Mouse (Mus musculus) A20 (cell line): Measurements from ENCODE around the gene Gtf2ird1.
"Not testable (repeated sequence)": the region's sequence is repeated elsewhere in the genome, so short reads cannot be mapped to it uniquely, and the experiment has no call there.

Experiments
- DNase-seq: peaks from one replicate; pipeline ENCODE4 v3.0.0-alpha.2; 2011; ENCODE audit warnings: low read depth, low spot score

The Gtf2ird1 gene

GRCm38 (mm10) chr5:134345449-134345848 is 111.1 kb downstream of the Gtf2ird1 start:
- peak; percentile 85 for DNase-seq

GRCm38 (mm10) chr5:134344076-134344475 is 112.4 kb downstream of the Gtf2ird1 start:
- no peak for DNase-seq

- DNase-seq, result not testable (repeated sequence)
Observed at GRCm38 (mm10) chr5:134343530-134343929, 113.0 kb downstream of the Gtf2ird1 start.

- DNase-seq, result peak; percentile 4
Observed at GRCm38 (mm10) chr5:134342503-134343205, 113.9 kb downstream of the Gtf2ird1 start.

GRCm38 (mm10) chr5:134341721-134342120 is 114.8 kb downstream of the Gtf2ird1 start:
- DNase-seq, result peak; percentile 4

- peak; percentile 70 for DNase-seq
Observed at GRCm38 (mm10) chr5:134341321-134341720, 115.2 kb downstream of the Gtf2ird1 start.

GRCm38 (mm10) chr5:134340101-134340522 is 116.4 kb downstream of the Gtf2ird1 start:
- DNase-seq, result no peak

GRCm38 (mm10) chr5:134337012-134337411 is 119.5 kb downstream of the Gtf2ird1 start:
- DNase-seq, result not testable (repeated sequence)

- DNase-seq, result peak; percentile 94
Observed at GRCm38 (mm10) chr5:134332743-134333142, 123.8 kb downstream of the Gtf2ird1 start.

- peak; percentile 92 for DNase-seq
Observed at GRCm38 (mm10) chr5:134330082-134330481, 126.4 kb downstream of the Gtf2ird1 start.

- peak; percentile 73 for DNase-seq
Observed at GRCm38 (mm10) chr5:134329311-134329710, 127.2 kb downstream of the Gtf2ird1 start.

- DNase-seq, result no peak
Observed at GRCm38 (mm10) chr5:134328482-134329001, 128.0 kb downstream of the Gtf2ird1 start.

- peak; percentile 46 for DNase-seq
Observed at GRCm38 (mm10) chr5:134325856-134326566, 130.5 kb downstream of the Gtf2ird1 start.

- peak; percentile 67 for DNase-seq
Observed at GRCm38 (mm10) chr5:134323869-134324268, 132.6 kb downstream of the Gtf2ird1 start.

GRCm38 (mm10) chr5:134323311-134323710 is 133.2 kb downstream of the Gtf2ird1 start:
- DNase-seq, result no peak

GRCm38 (mm10) chr5:134322355-134322754 is 134.2 kb downstream of the Gtf2ird1 start:
- DNase-seq, result no peak

GRCm38 (mm10) chr5:134321699-134322098 is 134.8 kb downstream of the Gtf2ird1 start:
- DNase-seq, result no peak

GRCm38 (mm10) chr5:134318903-134319302 is 137.6 kb downstream of the Gtf2ird1 start:
- DNase-seq, result no peak

- no peak for DNase-seq
Observed at GRCm38 (mm10) chr5:134316721-134317120, 139.8 kb downstream of the Gtf2ird1 start.

GRCm38 (mm10) chr5:134315623-134316350 is 140.7 kb downstream of the Gtf2ird1 start:
- DNase-seq, result no peak

- DNase-seq, result peak; percentile 98
Observed at GRCm38 (mm10) chr5:134314688-134315622, 141.6 kb downstream of the Gtf2ird1 start, which contains the start of gene Gtf2i. TSS of gene Gtf2i (minus strand) at chr5:134314760.
